Comparison of ENCODE assay signal across 17 mouse cellular contexts in the genomic region with DNA sequence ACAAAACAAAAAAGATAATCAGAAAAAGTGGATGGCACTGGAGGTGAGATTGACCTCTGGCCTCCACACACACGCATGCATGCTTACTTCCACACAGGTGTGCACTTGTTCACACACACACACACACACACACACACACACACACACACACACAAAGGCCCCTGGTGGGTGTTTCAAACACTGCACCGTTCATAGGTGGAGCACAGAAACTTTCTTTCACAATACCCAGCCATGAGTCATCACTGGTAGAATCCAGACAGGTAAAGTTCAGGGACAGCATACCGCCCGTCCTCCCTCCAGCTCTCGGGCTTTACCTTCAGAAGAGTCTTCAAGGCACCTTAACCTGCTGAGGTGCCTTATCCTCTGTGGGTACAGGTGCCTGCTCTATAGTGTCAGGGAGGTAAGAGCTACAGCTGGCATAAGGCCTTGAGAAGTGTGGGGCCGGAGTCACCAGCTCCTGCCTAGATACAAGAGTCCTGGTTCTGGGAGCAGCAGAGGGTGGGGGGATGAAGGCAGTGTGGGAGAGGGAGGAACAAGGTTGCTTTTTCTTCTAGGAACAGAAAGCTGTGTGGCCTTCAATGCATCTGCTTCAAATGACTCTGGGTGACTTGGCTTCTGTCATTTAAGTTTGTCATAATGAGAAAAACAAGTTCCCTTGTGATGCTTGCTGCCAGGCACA. TPM values are rescaled to one million over a fixed set of nuclear protein-coding genes. Genes with fewer than 3 reads are reported as not detected.
DNase-seq lines count a peak whose midpoint lies in the region; ATAC-seq and TF ChIP-seq lines count a peak whose summit lies in the region.
"Had no signal": no experiment of that assay in that cellular context is flagged by ENCODE, and none has a peak within 500 bp of the region (broad histone marks: within the 10 kb centered on the region; RNA-seq: fewer than 3 reads in every experiment).

No protein-coding gene starts in this region.

- no peak for DNase-seq in heart, postnatal 0 days (ENCODE audit: low spot score)
- no peak for DNase-seq in heart, adult 8-10 months (ENCODE audit: low spot score)
- no peak for DNase-seq in lung, postnatal 10 days
- DNase-seq in heart, adult 11 months = no peak
- DNase-seq: B cell, adult 2 months; cerebellum, postnatal 36 days; forebrain, postnatal 0 days; gastrocnemius, postnatal 10 days had no signal

- 83% methylated on average over 6 of the region's 6 CpGs for WGBS in heart, postnatal 0 days
- WGBS in lung, embryonic 15.5 days = 68% methylated on average over 6 of the region's 6 CpGs
- WGBS in limb, embryonic 12.5 days = 77% methylated on average over 6 of the region's 6 CpGs
- 70% methylated on average over 6 of the region's 6 CpGs for WGBS in stomach, embryonic 16.5 days
- WGBS in kidney, embryonic 14.5 days = 88% methylated on average over 6 of the region's 6 CpGs

- ATAC-seq in heart, postnatal 0 days (ENCODE audit: insufficient read depth, low read depth) = 0 out of 2 replicates have a peak, but pooled peaks have one; percentile 24
- ATAC-seq in lung, embryonic 15.5 days (ENCODE audit: borderline replicate concordance, extremely low read depth, low FRiP score, low TSS enrichment) = no peak
- no peak; the same call in 1 of the 2 replicates for ATAC-seq in limb, embryonic 12.5 days (ENCODE audit: insufficient number of reproducible peaks, insufficient read depth, low FRiP score, low TSS enrichment, low read depth)
- peak; percentile 57; the same call in 1 of the 2 replicates for ATAC-seq in stomach, embryonic 16.5 days (ENCODE audit: insufficient read depth, low FRiP score)
- ATAC-seq in kidney, embryonic 14.5 days (ENCODE audit: low FRiP score, low TSS enrichment) = no peak
- ATAC-seq: forebrain, postnatal 0 days; inflammation-experienced regulatory T-cells, adult 6 months had no signal

- no peak for TF ChIP-seq CTCF in heart, postnatal 0 days (IDR thresholded peaks at IDR 0.05; ENCODE audit: low read depth)

- H3K4me2 ChIP-seq in heart, postnatal 0 days (ENCODE audit: low read depth, low read length) = no peak overlapping the region
- no peak overlapping the region for H3K4me2 ChIP-seq in lung, embryonic 15.5 days
- H3K4me2 ChIP-seq in limb, embryonic 12.5 days = 0 out of 2 replicates have a peak overlapping the region, but pooled peaks have one; percentile 30
- no peak overlapping the region for H3K4me2 ChIP-seq in stomach, embryonic 16.5 days (ENCODE audit: low read depth, low read length)
- no peak overlapping the region for H3K4me2 ChIP-seq in kidney, embryonic 14.5 days (replicated peaks; ENCODE audit: low read depth, low read length)
- H3K4me2 ChIP-seq: heart, embryonic 12.5 days; neural tube, embryonic 12.5 days had no signal

- no peak overlapping the region for H3K4me3 ChIP-seq in heart, postnatal 0 days (ENCODE audit: low read depth, low read length)
- no peak overlapping the region for H3K4me3 ChIP-seq in lung, embryonic 15.5 days
- no peak overlapping the region for H3K4me3 ChIP-seq in limb, embryonic 12.5 days (replicated peaks)
- no peak overlapping the region for H3K4me3 ChIP-seq in stomach, embryonic 16.5 days (replicated peaks; ENCODE audit: low read length)
- no peak overlapping the region for H3K4me3 ChIP-seq in kidney, embryonic 14.5 days (ENCODE audit: low read length)
- H3K4me3 ChIP-seq: heart, embryonic 12.5 days; neural tube, embryonic 12.5 days had no signal

- H3K9ac ChIP-seq in heart, postnatal 0 days (replicated peaks; ENCODE audit: low read depth, low read length) = no peak overlapping the region
- no peak overlapping the region for H3K9ac ChIP-seq in lung, embryonic 15.5 days
- H3K9ac ChIP-seq in limb, embryonic 12.5 days (replicated peaks) = no peak overlapping the region
- no peak overlapping the region for H3K9ac ChIP-seq in stomach, embryonic 16.5 days (ENCODE audit: low read length)
- H3K9ac ChIP-seq in kidney, embryonic 14.5 days (ENCODE audit: low read depth, low read length) = no peak overlapping the region
- H3K9ac ChIP-seq: forebrain, postnatal 0 days; heart, embryonic 12.5 days; neural tube, embryonic 12.5 days had no signal

- TF ChIP-seq EP300 in heart, postnatal 0 days (IDR thresholded peaks at IDR 0.05; ENCODE audit: low read depth) = no peak

- no peaks in the 10 kb centered on the region for H3K4me1 ChIP-seq in heart, postnatal 0 days (ENCODE audit: control insufficient read depth, insufficient read depth)
- peaks cover 31% of the 10 kb centered on the region for H3K4me1 ChIP-seq in lung, embryonic 15.5 days
- H3K4me1 ChIP-seq in limb, embryonic 12.5 days (replicated peaks) = peaks cover 37% of the 10 kb centered on the region
- peaks cover 5% of the 10 kb centered on the region for H3K4me1 ChIP-seq in stomach, embryonic 16.5 days (ENCODE audit: control insufficient read depth, insufficient read depth, low read length)
- peaks cover 15% of the 10 kb centered on the region; the same call in 1 of the 2 replicates for H3K4me1 ChIP-seq in kidney, embryonic 14.5 days (ENCODE audit: control insufficient read depth, insufficient read depth, low read length)
- H3K4me1 ChIP-seq: neural tube, embryonic 12.5 days had no signal

- no peaks in the 10 kb centered on the region for H3K27me3 ChIP-seq in heart, postnatal 0 days (ENCODE audit: control insufficient read depth, insufficient read depth, low read length)
- H3K27me3 ChIP-seq in lung, embryonic 15.5 days = no peaks in the 10 kb centered on the region
- no peaks in the 10 kb centered on the region for H3K27me3 ChIP-seq in limb, embryonic 12.5 days
- no peaks in the 10 kb centered on the region for H3K27me3 ChIP-seq in stomach, embryonic 16.5 days (ENCODE audit: control insufficient read depth, insufficient read depth, low read length)
- H3K27me3 ChIP-seq in kidney, embryonic 14.5 days (ENCODE audit: control insufficient read depth, insufficient read depth, low read length) = no peaks in the 10 kb centered on the region
- H3K27me3 ChIP-seq: neural tube, embryonic 12.5 days had no signal

- no peaks in the 10 kb centered on the region for H3K36me3 ChIP-seq in heart, postnatal 0 days (replicated peaks; ENCODE audit: control insufficient read depth, insufficient read depth, low read length)
- H3K36me3 ChIP-seq in lung, embryonic 15.5 days = 0 out of 2 replicates have a peak, but pooled peaks cover 7% of the 10 kb centered on the region
- H3K36me3 ChIP-seq in limb, embryonic 12.5 days = peaks cover 5% of the 10 kb centered on the region; the same call in 1 of the 2 replicates
- no peaks in the 10 kb centered on the region for H3K36me3 ChIP-seq in stomach, embryonic 16.5 days (ENCODE audit: control insufficient read depth, insufficient read depth, low read length)
- H3K36me3 ChIP-seq in kidney, embryonic 14.5 days (ENCODE audit: control insufficient read depth, insufficient read depth, low read length) = no peaks in the 10 kb centered on the region
- H3K36me3 ChIP-seq: heart, embryonic 12.5 days; neural tube, embryonic 12.5 days had no signal

- no peaks in the 10 kb centered on the region for H3K9me3 ChIP-seq in heart, postnatal 0 days (replicated peaks; ENCODE audit: control insufficient read depth, low read length)
- no peaks in the 10 kb centered on the region for H3K9me3 ChIP-seq in lung, embryonic 15.5 days
- H3K9me3 ChIP-seq in limb, embryonic 12.5 days = no peaks in the 10 kb centered on the region
- H3K9me3 ChIP-seq in stomach, embryonic 16.5 days (replicated peaks; ENCODE audit: control insufficient read depth, low read length) = no peaks in the 10 kb centered on the region
- no peaks in the 10 kb centered on the region for H3K9me3 ChIP-seq in kidney, embryonic 14.5 days (ENCODE audit: control insufficient read depth, low read length)
- H3K9me3 ChIP-seq: heart, embryonic 12.5 days; neural tube, embryonic 12.5 days had no signal

- no peak overlapping the region for H3K27ac ChIP-seq in heart, postnatal 0 days (ENCODE audit: low read depth)
- H3K27ac ChIP-seq in lung, embryonic 15.5 days = peak overlapping the region; percentile 11; the same call in 1 of the 2 replicates
- H3K27ac ChIP-seq in limb, embryonic 12.5 days = peak overlapping the region; percentile 85
- no peak overlapping the region for H3K27ac ChIP-seq in stomach, embryonic 16.5 days (ENCODE audit: low read length)
- H3K27ac ChIP-seq in kidney, embryonic 14.5 days (ENCODE audit: low read depth, low read length) = no peak overlapping the region
- H3K27ac ChIP-seq: neural tube, embryonic 12.5 days had no signal

RNA-seq across cellular contexts. Expression of a gene that starts 11.3 kb away (rescaled TPM):
- total RNA-seq in heart, postnatal 0 days (2014; rRNA removed; ENCODE audit: low replicate concordance) = 5.2 and 6.6 TPM in 2 replicates
- polyA plus RNA-seq in heart, postnatal 0 days (2015; fragmentation: Nextera tagmentation; extraction: Ambion mirVana) = 3.8 and 4.2 TPM in 2 replicates
- total RNA-seq in heart, adult 8-10 months (2022) = 1 to 10 TPM; 1.5 to 2.2 (median 1.6) TPM
- polyA plus RNA-seq in lung, embryonic 15.5 days (2015; fragmentation: Nextera tagmentation; extraction: Ambion mirVana) = 44.7 and 48.4 TPM in 2 replicates
- 30.6 and 32.4 TPM in 2 replicates for polyA plus RNA-seq in limb, embryonic 12.5 days (2016; fragmentation: Nextera tagmentation; extraction: Ambion mirVana)
- 16.1 and 17.6 TPM in 2 replicates for polyA plus RNA-seq in stomach, embryonic 16.5 days (2015; fragmentation: Nextera tagmentation; extraction: Ambion mirVana)
- 37.3 and 45.4 TPM in 2 replicates for polyA plus RNA-seq in kidney, embryonic 14.5 days (2014; fragmentation: Nextera tagmentation; extraction: Ambion mirVana)
- total RNA-seq: hematopoietic stem cell, adult 5-6 weeks; megakaryocyte, adult 5-6 weeks had no signal
- polyA plus RNA-seq: inflammation-experienced regulatory T-cells, adult 6 months had no signal

Comparison
In these comparisons a context has a peak if more than half of its experiments do, and no peak if none do; other contexts are left out.
1. ATAC-seq: peak in heart, postnatal 0 days (single experiment) and stomach, embryonic 16.5 days (single experiment); none in lung, embryonic 15.5 days (single experiment), limb, embryonic 12.5 days (single experiment) and kidney, embryonic 14.5 days (single experiment).
2. H3K27ac ChIP-seq: peak in lung, embryonic 15.5 days (single experiment) and limb, embryonic 12.5 days (single experiment); none in heart, postnatal 0 days (single experiment), stomach, embryonic 16.5 days (single experiment) and kidney, embryonic 14.5 days (single experiment).